In genomic region chr14:60783196-60783595, GRCm38 (mm10) we compare ENCODE assay signal across 23 mouse cellular contexts. TPM values are rescaled to one million over a fixed set of nuclear protein-coding genes. Genes with fewer than 3 reads are reported as not detected.
DNase-seq lines count a peak whose midpoint lies in the region; ATAC-seq and TF ChIP-seq lines count a peak whose summit lies in the region.
"Had no signal": no experiment of that assay in that cellular context is flagged by ENCODE, and none has a peak within 500 bp of the region (broad histone marks: within the 10 kb centered on the region; RNA-seq: fewer than 3 reads in every experiment).

No protein-coding gene starts in this region.

- DNase-seq in adrenal gland, postnatal 14 days, result peak; percentile 21
- no peak for DNase-seq in adrenal gland, postnatal 36 days
- DNase-seq in lung, postnatal 0 days (ENCODE audit: low spot score), result peak; percentile 63
- no peak for DNase-seq in lung, adult 18-20 months
- DNase-seq in natural killer cell, adult 2 months (ENCODE audit: low spot score in 2 of 2), result no peak
- no peak for DNase-seq in right cerebral cortex, postnatal 25 days
- DNase-seq: adrenal gland, postnatal 10 days; cerebellum, postnatal 10 days; heart, postnatal 10 days; kidney, adult 18-20 months; kidney, postnatal 14 days; layer of hippocampus, adult 9-11 months; spleen, adult 18-20 months; thymus, postnatal 4 days had no signal

- H3K9ac ChIP-seq in lung, postnatal 0 days (replicated peaks; ENCODE audit: low read depth), result no peak overlapping the region
- H3K9ac ChIP-seq: embryonic facial prominence, embryonic 12.5 days; hindbrain, embryonic 15.5 days; neural tube, embryonic 15.5 days; stomach, embryonic 15.5 days had no signal

- TF ChIP-seq EP300 in lung, postnatal 0 days (IDR thresholded peaks at IDR 0.05), result no peak

- H3K9me3 ChIP-seq in lung, postnatal 0 days (ENCODE audit: low read length), result no peaks in the 10 kb centered on the region
- peaks cover 12% of the 10 kb centered on the region for H3K9me3 ChIP-seq in megakaryocyte, embryonic 14.5 days
- H3K9me3 ChIP-seq: embryonic facial prominence, embryonic 12.5 days; hindbrain, embryonic 15.5 days; neural tube, embryonic 15.5 days; stomach, embryonic 15.5 days had no signal

- no peak overlapping the region for H3K27ac ChIP-seq in lung, postnatal 0 days (ENCODE audit: low read length)
- H3K27ac ChIP-seq: embryonic facial prominence, embryonic 12.5 days; hindbrain, embryonic 15.5 days; macrophage; neural tube, embryonic 15.5 days; stomach, embryonic 15.5 days had no signal

- H3K4me2 ChIP-seq in lung, postnatal 0 days (replicated peaks; ENCODE audit: low read depth, low read length), result no peak overlapping the region
- H3K4me2 ChIP-seq: embryonic facial prominence, embryonic 12.5 days; hindbrain, embryonic 15.5 days; neural tube, embryonic 15.5 days; stomach, embryonic 15.5 days had no signal

- TF ChIP-seq CTCF in lung, postnatal 0 days (IDR thresholded peaks at IDR 0.05), result no peak

- no peaks in the 10 kb centered on the region for H3K27me3 ChIP-seq in lung, postnatal 0 days (replicated peaks; ENCODE audit: insufficient read depth, low read length)
- peaks cover 5% of the 10 kb centered on the region for H3K27me3 ChIP-seq in megakaryocyte, embryonic 14.5 days (replicated peaks)
- H3K27me3 ChIP-seq: hindbrain, embryonic 15.5 days; neural tube, embryonic 15.5 days; stomach, embryonic 15.5 days had no signal

- 47% methylated on average over 8 of the region's 8 CpGs for WGBS in lung, postnatal 0 days

- ATAC-seq in lung, postnatal 0 days, result no peak
- peak; percentile 37; the same call in 1 of the 2 replicates for ATAC-seq in common myeloid progenitor, adult 5-6 weeks (replicated peaks; ENCODE audit: low read depth, poor library complexity, severe bottlenecking)

- peaks cover 3% of the 10 kb centered on the region; the same call in 1 of the 2 replicates for H3K4me1 ChIP-seq in lung, postnatal 0 days (ENCODE audit: insufficient read depth, low read depth, low read length)
- H3K4me1 ChIP-seq in megakaryocyte, embryonic 14.5 days, result peaks cover 28% of the 10 kb centered on the region

- H3K4me3 ChIP-seq in lung, postnatal 0 days (ENCODE audit: low read depth, low read length), result no peak overlapping the region
- peak overlapping the region; percentile 89 for H3K4me3 ChIP-seq in megakaryocyte, embryonic 14.5 days (replicated peaks)
- H3K4me3 ChIP-seq: embryonic facial prominence, embryonic 12.5 days; hindbrain, embryonic 15.5 days; neural tube, embryonic 15.5 days; stomach, embryonic 15.5 days had no signal

- H3K36me3 ChIP-seq in lung, postnatal 0 days (ENCODE audit: insufficient read depth, low read length), result no peaks in the 10 kb centered on the region
- H3K36me3 ChIP-seq in megakaryocyte, embryonic 14.5 days (replicated peaks; ENCODE audit: low read length), result peaks cover 10% of the 10 kb centered on the region
- H3K36me3 ChIP-seq: stomach, embryonic 15.5 days had no signal

RNA-seq across cellular contexts. Expression of gene Mipep, which starts 1.2 kb away (rescaled TPM):
- total RNA-seq in adrenal gland, postnatal 14 days (2021), result 53.8 and 54.1 TPM in 2 replicates
- total RNA-seq in adrenal gland, postnatal 36 days (2021), result 10 to 100 TPM; 37.9 to 43.6 TPM
- polyA plus RNA-seq in lung, postnatal 0 days (2015; fragmentation: Nextera tagmentation; extraction: Ambion mirVana), result 7.7 and 9.9 TPM in 2 replicates
- total RNA-seq in common myeloid progenitor, adult 5-6 weeks (2017), result 21.7 and 24.5 TPM in 2 replicates
- 5.9 and 13.6 TPM in 2 replicates for polyA plus RNA-seq in megakaryocyte, embryonic 14.5 days (2012; ENCODE audit: insufficient read depth, low replicate concordance)

RNA-seq across cellular contexts. Expression of gene C1qtnf9, which starts 15.3 kb away (rescaled TPM):
- total RNA-seq in adrenal gland, postnatal 14 days (2021), result 18.4 and 25.7 TPM in 2 replicates
- total RNA-seq in adrenal gland, postnatal 36 days (2021), result 1 to 10 TPM; 5.5 to 5.9 TPM
- 0.45 and 0.77 TPM in 2 replicates for polyA plus RNA-seq in lung, postnatal 0 days (2015; fragmentation: Nextera tagmentation; extraction: Ambion mirVana)
- total RNA-seq in common myeloid progenitor, adult 5-6 weeks (2017), result not detected in 2 replicates
- not detected in 2 replicates for polyA plus RNA-seq in megakaryocyte, embryonic 14.5 days (2012; ENCODE audit: insufficient read depth, low replicate concordance)
- total RNA-seq: left cerebral cortex, postnatal 10 days had no signal
- polyA plus RNA-seq: forebrain, embryonic 11.5 days; macrophage had no signal

Comparison
In these comparisons a context has a peak if more than half of its experiments do, and no peak if none do; other contexts are left out.
1. DNase-seq: peak in adrenal gland, postnatal 14 days (single experiment) and lung, postnatal 0 days (single experiment); none in adrenal gland, postnatal 36 days (0 of 2), lung, adult 18-20 months (0 of 2), natural killer cell, adult 2 months (0 of 2) and right cerebral cortex, postnatal 25 days (single experiment).